29 mouse cellular contexts compared by ENCODE assay signal in genomic region chrX:86245950-86246349, GRCm38 (mm10). TPM values are rescaled to one million over a fixed set of nuclear protein-coding genes. Genes with fewer than 3 reads are reported as not detected.
"Had no signal": no experiment of that assay in that cellular context is flagged by ENCODE, and none has a peak within 500 bp of the region (broad histone marks: within the 10 kb centered on the region; RNA-seq: fewer than 3 reads in every experiment).

No protein-coding gene starts in this region.

RNA-seq across cellular contexts. Expression of gene Nr0b1, which starts 54.4 kb away (rescaled TPM):
- total RNA-seq: common myeloid progenitor, adult 5-6 weeks; gastrocnemius, adult 18-20 months; gastrocnemius, adult 2 months; gastrocnemius, adult 8-10 months; gastrocnemius, postnatal 10 days; gastrocnemius, postnatal 14 days; gastrocnemius, postnatal 25 days; gastrocnemius, postnatal 36 days; gastrocnemius, postnatal 4 days; granulocyte monocyte progenitor cell, adult 5-6 weeks; heart, adult 18-20 months; heart, adult 2 months; heart, adult 8-10 months had no signal
- polyA plus RNA-seq: embryonic facial prominence, embryonic 13.5 days; erythroblast, embryonic 14.5 days; frontal cortex, adult 2 months; gonadal fat pad, adult 2 months; heart, adult 2 months had no signal

RNA-seq across cellular contexts. Expression of gene Mageb4, which starts 58.9 kb away (rescaled TPM):
- total RNA-seq: common myeloid progenitor, adult 5-6 weeks; forebrain, postnatal 0 days; gastrocnemius, adult 18-20 months; gastrocnemius, adult 2 months; gastrocnemius, adult 8-10 months; gastrocnemius, postnatal 10 days; gastrocnemius, postnatal 14 days; gastrocnemius, postnatal 25 days; gastrocnemius, postnatal 36 days; gastrocnemius, postnatal 4 days; granulocyte monocyte progenitor cell, adult 5-6 weeks; heart, adult 18-20 months; heart, adult 2 months; heart, adult 8-10 months had no signal
- polyA plus RNA-seq: cortical plate, adult 2 months; embryonic facial prominence, embryonic 10.5 days; embryonic facial prominence, embryonic 11.5 days; embryonic facial prominence, embryonic 12.5 days; embryonic facial prominence, embryonic 13.5 days; embryonic facial prominence, embryonic 14.5 days; embryonic facial prominence, embryonic 15.5 days; erythroblast, embryonic 14.5 days; forebrain, embryonic 10.5 days; forebrain, embryonic 11.5 days; forebrain, embryonic 12.5 days; forebrain, postnatal 0 days; frontal cortex, adult 2 months; gonadal fat pad, adult 2 months; heart, adult 2 months; heart, embryonic 10.5 days; heart, embryonic 11.5 days had no signal
